Mouse (Mus musculus) olfactory bulb, adult 2 months (tissue): ENCODE data around the gene Schip1. TPM values are rescaled to one million over a fixed set of nuclear protein-coding genes. Genes with fewer than 3 reads are reported as not detected.

Experiments used
- H3K27ac ChIP-seq: fragments of 200-500 bp; 2 replicates; pipeline ENCODE4 v1.5.1; 2012; ENCODE audit warnings: low read depth, low read length; ENCODE audit not compliant: insufficient read depth
- H3K4me1 ChIP-seq: fragments of 200-500 bp; 2 replicates; pipeline ENCODE4 v1.6.1; 2012; ENCODE audit warnings: low read length; ENCODE audit not compliant: control insufficient read depth, insufficient read depth
- H3K4me3 ChIP-seq: fragments of 200-500 bp; 2 replicates; pipeline ENCODE4 v1.5.1; 2012; ENCODE audit warnings: mild to moderate bottlenecking, low read depth, low read length, moderate library complexity; ENCODE audit not compliant: insufficient read depth
- CTCF ChIP-seq: fragments of 200-500 bp; IDR thresholded peaks from 2 replicates; pipeline ENCODE4 v1.5.1; 2012; ENCODE audit warnings: low read depth, mild to moderate bottlenecking, low read length, moderate library complexity; ENCODE audit not compliant: insufficient read depth
- POLR2A ChIP-seq: fragments of 200-500 bp; IDR thresholded peaks from 2 replicates; pipeline ENCODE4 v1.6.1; 2012; ENCODE audit warnings: mild to moderate bottlenecking, low read depth, low read length, moderate library complexity; ENCODE audit not compliant: insufficient read depth
- WGBS: fragments of 180-500 bp; shearing (Covaris S2); methylation state at CpG from one replicate; pipeline ENCODE4 v1.1.7; 2018; 5-methylcytosine and 5-hydroxymethylcytosine counted together
- polyA plus RNA-seq: library from polyadenylated mRNA; stranded (reverse); fragments of >200 nt; gene quantifications from 2 replicates; pipeline ENCODE4 v1.2.4, GENCODE M21; 2012; ENCODE audit warnings: low replicate concordance; ENCODE audit not compliant: missing spikeins, insufficient read depth, insufficient read length

Schip1 gene
- polyA plus RNA-seq, 1 experiment: not detected

- Histone ChIP-seq H3K4me1 (no peaks in the 10 kb centered on the region), H3K27ac (no peak overlapping the region), H3K4me3 (no peak overlapping the region)
- WGBS: 78% methylated on average over 8 of the region's 8 CpGs
- no peak for TF ChIP-seq CTCF
- no peak for TF ChIP-seq POLR2A
Measured at GRCm38 (mm10) chr3:68187471-68187870, 122.9 kb downstream of the Schip1 start.

GRCm38 (mm10) chr3:68189100-68189499 is 124.5 kb downstream of the Schip1 start:
- Histone ChIP-seq H3K4me1 (no peaks in the 10 kb centered on the region), H3K4me3 (no peak overlapping the region), H3K27ac (no peak overlapping the region)
- 90% methylated on average over 2 of the region's 2 CpGs for WGBS
- TF ChIP-seq POLR2A: no peak
- TF ChIP-seq CTCF: no peak

GRCm38 (mm10) chr3:68196933-68197332 is 132.3 kb downstream of the Schip1 start:
- no peak overlapping the region for H3K27ac ChIP-seq
- WGBS: 88% methylated on average over 1 of the region's 1 CpGs
- TF ChIP-seq POLR2A (no peak), CTCF (no peak)
- H3K4me1 ChIP-seq: no peaks in the 10 kb centered on the region
- H3K4me3 ChIP-seq: no peak overlapping the region

GRCm38 (mm10) chr3:68201214-68201613 is 136.6 kb downstream of the Schip1 start:
- H3K27ac ChIP-seq: no peak overlapping the region
- TF ChIP-seq CTCF: no peak
- TF ChIP-seq POLR2A: no peak

GRCm38 (mm10) chr3:68202162-68202902 is 137.7 kb downstream of the Schip1 start:
- H3K4me1 ChIP-seq: no peaks in the 10 kb centered on the region
- WGBS: 75% methylated on average over 4 of the region's 4 CpGs
- TF ChIP-seq CTCF (no peak), POLR2A (no peak)
- H3K4me3 ChIP-seq: no peak overlapping the region
- no peak overlapping the region for H3K27ac ChIP-seq

More at GRCm38 (mm10) chr3:68201214-68201613, 136.6 kb downstream of the Schip1 start:
- 50% methylated on average over 1 of the region's 1 CpGs for WGBS
- no peak overlapping the region for H3K4me3 ChIP-seq
- no peaks in the 10 kb centered on the region for H3K4me1 ChIP-seq

GRCm38 (mm10) chr3:68203934-68204467 is 139.4 kb downstream of the Schip1 start:
- Histone ChIP-seq H3K4me1 (no peaks in the 10 kb centered on the region), H3K4me3 (no peak overlapping the region), H3K27ac (no peak overlapping the region)
- 77% methylated on average over 4 of the region's 4 CpGs for WGBS
- TF ChIP-seq POLR2A: no peak
- TF ChIP-seq CTCF: no peak

GRCm38 (mm10) chr3:68210422-68210821 is 145.8 kb downstream of the Schip1 start:
- WGBS: 85% methylated on average over 4 of the region's 4 CpGs
- Histone ChIP-seq H3K27ac (no peak overlapping the region), H3K4me1 (no peaks in the 10 kb centered on the region), H3K4me3 (no peak overlapping the region)
- no peak for TF ChIP-seq POLR2A

GRCm38 (mm10) chr3:68221452-68221851 is 156.8 kb downstream of the Schip1 start:
- Histone ChIP-seq H3K4me1 (no peaks in the 10 kb centered on the region), H3K27ac (no peak overlapping the region), H3K4me3 (no peak overlapping the region)
- TF ChIP-seq CTCF (no peak), POLR2A (no peak)
- 93% methylated on average over 3 of the region's 3 CpGs for WGBS

- H3K27ac ChIP-seq: no peak overlapping the region
- TF ChIP-seq POLR2A: no peak
- no peak for TF ChIP-seq CTCF
- H3K4me3 ChIP-seq: no peak overlapping the region
- no peaks in the 10 kb centered on the region for H3K4me1 ChIP-seq
- 98% methylated on average over 2 of the region's 2 CpGs for WGBS
Measured at GRCm38 (mm10) chr3:68239887-68240286, 175.3 kb downstream of the Schip1 start.
